Mouse (Mus musculus) E14TG2a.4 (cell line): ENCODE measurements around the gene Arhgap8.

Experiments
- CTCF ChIP-seq: conservative IDR thresholded peaks from 2 replicates; pipeline ENCODE4 v1.5.1; 2014; ENCODE audit warnings: low read length
- POU5F1 ChIP-seq: IDR thresholded peaks from 2 replicates; pipeline ENCODE4 v1.6.1; 2014; ENCODE audit warnings: low read length, borderline replicate concordance

DNA sequence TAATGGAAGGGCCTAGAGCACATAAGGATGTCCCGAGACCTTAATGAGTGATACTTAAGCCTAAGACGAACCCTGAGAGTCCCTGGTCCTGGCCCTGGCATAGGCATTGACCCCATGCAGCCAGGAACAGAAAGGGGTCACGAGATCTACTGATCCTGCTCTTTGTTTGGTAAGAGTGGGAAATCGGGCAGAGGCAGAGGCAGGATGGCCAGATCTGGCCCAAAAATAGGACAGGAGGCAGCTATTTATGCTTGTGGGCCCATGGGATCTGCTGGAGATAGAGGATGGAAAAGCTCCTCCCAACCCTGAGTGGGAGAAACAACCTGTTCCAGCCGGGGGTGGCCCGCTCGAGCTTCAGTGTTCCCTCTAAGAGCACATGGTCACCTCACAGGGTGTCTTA, 15.9 kb upstream of the Arhgap8 start:
- TF ChIP-seq CTCF (no peak), POU5F1 (no peak)
